Mouse (Mus musculus) lung, embryonic 14.5 days (tissue): ENCODE measurements at regions not wholly inside any gene's neighbourhood (a gene's known extent, or its start where the extent isn't known, plus 50 kb on each side); places are given as distances from the start of the nearest gene placed in this dataset.

Experiments used
- ATAC-seq: fragments of 200-750 bp; cut with Nextera tagmentation; 2 replicates; pipeline ENCODE4 v1.8.0; 2017; ENCODE audit warnings: mild to moderate bottlenecking, moderate TSS enrichment, moderate library complexity; ENCODE audit not compliant: insufficient read depth
- DNase-seq: peaks from one replicate; pipeline ENCODE4 v3.0.0-alpha.2; 2015
- H3K27ac ChIP-seq: fragments of 300-500 bp; sonication (generic); 2 replicates; pipeline ENCODE4 v1.5.1; 2014; ENCODE audit warnings: low read depth, mild to moderate bottlenecking, moderate library complexity
- H3K27me3 ChIP-seq: fragments of 300-500 bp; sonication (generic); 2 replicates; pipeline ENCODE4 v1.6.1; 2014; ENCODE audit warnings: low read length, control low read depth; ENCODE audit not compliant: insufficient read depth
- H3K36me3 ChIP-seq: fragments of 300-500 bp; sonication (generic); 2 replicates; pipeline ENCODE4 v1.6.1; 2014; ENCODE audit warnings: control low read depth; ENCODE audit not compliant: insufficient read depth
- H3K4me1 ChIP-seq: fragments of 300-500 bp; sonication (generic); 2 replicates; pipeline ENCODE4 v1.6.1; 2014; ENCODE audit warnings: antibody characterized with exemption, control low read depth; ENCODE audit not compliant: insufficient read depth
- H3K4me2 ChIP-seq: fragments of 300-500 bp; sonication (generic); 2 replicates; pipeline ENCODE4 v1.6.1; 2014; ENCODE audit warnings: mild to moderate bottlenecking
- H3K4me3 ChIP-seq: fragments of 300-500 bp; sonication (generic); 2 replicates; pipeline ENCODE4 v1.5.1; 2014; ENCODE audit warnings: low read depth, low read length
- H3K9ac ChIP-seq: fragments of 300-500 bp; sonication (generic); 2 replicates; pipeline ENCODE4 v1.6.1; 2014
- H3K9me3 ChIP-seq: fragments of 300-500 bp; sonication (generic); 2 replicates; pipeline ENCODE4 v1.6.1; 2016; ENCODE audit warnings: low read depth, low read length, control low read depth
- CTCF ChIP-seq: IDR thresholded peaks from 2 replicates; pipeline ENCODE4 v1.5.1; 2016; ENCODE audit warnings: antibody characterized with exemption, low read depth
- WGBS: fragments of 180-500 bp; shearing (Covaris S2); extraction: QIAGEN DNeasy Blood & Tissue Kit; methylation state at CpG from one replicate; pipeline ENCODE4 v1.1.7; 2014; 5-methylcytosine and 5-hydroxymethylcytosine counted together

DNA sequence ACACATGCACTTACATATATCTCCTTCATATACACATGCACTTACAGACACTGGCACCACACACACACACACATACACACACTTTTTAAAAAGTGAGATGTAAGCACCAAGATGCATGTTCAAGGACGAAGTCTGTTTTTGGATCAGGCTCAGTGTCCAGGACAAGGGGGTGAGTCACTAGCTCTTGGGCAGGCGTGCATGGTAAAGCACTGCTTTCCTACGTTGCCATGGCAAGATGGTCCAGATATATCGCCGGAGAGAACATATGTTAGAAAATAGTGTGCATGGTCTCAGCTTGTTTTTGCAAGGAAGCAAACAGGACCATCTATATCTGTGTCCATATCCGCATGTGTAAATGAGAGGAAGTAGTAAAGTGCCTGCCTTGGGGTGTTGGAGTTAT lies 77.0 kb upstream of the Kcng1 start:
- ATAC-seq = no peak
- H3K9ac ChIP-seq = no peak overlapping the region
- 79% methylated on average over 6 of the region's 6 CpGs for WGBS

DNA sequence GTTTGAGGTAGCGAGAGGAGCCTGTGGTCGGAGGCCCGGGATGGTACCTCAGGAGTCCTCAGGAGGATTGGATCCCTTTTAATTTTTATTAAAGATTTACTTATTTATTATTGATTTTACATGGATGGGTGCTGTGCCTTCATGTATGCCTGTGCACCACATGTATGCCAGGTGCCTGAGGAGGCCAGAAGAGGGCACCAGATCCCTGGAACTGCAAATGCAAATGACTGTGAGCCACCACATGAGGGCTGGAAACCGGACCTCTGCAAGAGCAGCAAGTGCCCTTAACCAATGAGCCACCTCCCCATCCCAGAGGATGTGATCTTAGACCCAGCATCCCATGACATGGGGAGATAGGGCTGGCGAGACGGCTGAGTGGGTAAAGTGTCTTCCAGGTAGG lies 76.3 kb upstream of the Kcng1 start:
- no peaks in the 10 kb centered on the region for H3K27me3 ChIP-seq
- no peaks in the 10 kb centered on the region for H3K9me3 ChIP-seq
- no peak; the same call in none of the 2 replicates for TF ChIP-seq CTCF
- no peak for DNase-seq
- no peak overlapping the region for H3K27ac ChIP-seq
- H3K36me3 ChIP-seq = no peaks in the 10 kb centered on the region
- no peaks in the 10 kb centered on the region for H3K4me1 ChIP-seq
- no peak for ATAC-seq
- no peak overlapping the region for H3K4me2 ChIP-seq
- no peak overlapping the region for H3K4me3 ChIP-seq
- H3K9ac ChIP-seq = no peak overlapping the region
- WGBS = 80% methylated on average over 6 of the region's 6 CpGs

More for the DNA sequence above, 77.0 kb upstream of the Kcng1 start:
- Histone ChIP-seq H3K9me3 (no peaks in the 10 kb centered on the region), H3K4me1 (no peaks in the 10 kb centered on the region), H3K4me2 (no peak overlapping the region), H3K36me3 (no peaks in the 10 kb centered on the region), H3K27me3 (no peaks in the 10 kb centered on the region), H3K4me3 (no peak overlapping the region), H3K27ac (no peak overlapping the region)
- DNase-seq = no peak
- TF ChIP-seq CTCF = no peak

DNA sequence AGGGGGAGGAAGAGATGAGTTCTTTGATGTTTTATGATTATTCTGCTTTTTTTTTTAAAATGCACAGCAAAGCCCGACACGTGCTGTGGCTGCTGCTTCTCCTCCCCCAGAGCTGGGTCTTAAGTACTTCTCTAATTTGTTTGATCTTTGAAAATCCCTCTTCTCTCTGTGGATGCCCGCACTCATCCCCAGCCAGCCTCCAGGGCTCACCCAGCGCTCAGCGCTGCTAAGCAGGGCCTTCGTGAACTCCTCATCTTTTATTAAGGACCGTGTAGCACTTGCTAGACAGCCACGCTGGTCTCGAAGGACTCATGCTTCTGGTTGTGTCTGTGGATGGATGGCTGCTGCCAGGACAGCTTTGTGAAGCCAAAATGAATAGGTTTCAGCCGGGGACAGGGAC lies 72.9 kb upstream of the Kcng1 start:
- Histone ChIP-seq H3K36me3 (no peaks in the 10 kb centered on the region), H3K27me3 (no peaks in the 10 kb centered on the region), H3K9me3 (no peaks in the 10 kb centered on the region), H3K27ac (no peak overlapping the region), H3K9ac (no peak overlapping the region), H3K4me2 (no peak overlapping the region), H3K4me1 (no peaks in the 10 kb centered on the region), H3K4me3 (no peak overlapping the region)
- WGBS = 37% methylated on average over 10 of the region's 10 CpGs
- no peak for ATAC-seq
- no peak for DNase-seq
- TF ChIP-seq CTCF = no peak

DNA sequence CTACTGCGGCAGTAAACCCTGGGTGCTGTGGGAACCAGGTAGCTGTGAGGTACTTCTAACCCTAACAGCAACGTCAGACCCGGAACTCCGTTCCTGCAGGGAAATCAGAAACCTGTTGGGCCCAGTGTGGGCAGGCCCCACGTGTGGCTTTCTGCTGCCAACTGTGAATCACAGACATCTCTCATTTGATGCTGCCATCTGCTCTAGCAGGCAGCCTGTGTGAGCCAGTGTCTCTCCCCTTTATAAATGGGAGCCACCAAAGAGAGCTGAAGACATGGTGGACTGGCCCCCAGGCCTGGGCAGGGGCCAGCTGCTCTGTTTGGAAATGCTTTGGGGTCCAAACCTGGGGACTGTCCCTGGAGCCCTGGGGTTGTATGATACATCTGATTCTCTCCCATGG lies 71.1 kb upstream of the Kcng1 start:
- H3K4me3 ChIP-seq = no peak overlapping the region
- H3K27ac ChIP-seq = no peak overlapping the region
- H3K4me2 ChIP-seq = no peak overlapping the region
- no peaks in the 10 kb centered on the region for H3K9me3 ChIP-seq
- ATAC-seq (no peak), DNase-seq (no peak)
- H3K9ac ChIP-seq = no peak overlapping the region
- WGBS = 63% methylated on average over 5 of the region's 5 CpGs
- TF ChIP-seq CTCF = no peak
- no peaks in the 10 kb centered on the region for H3K4me1 ChIP-seq
- H3K36me3 ChIP-seq = no peaks in the 10 kb centered on the region
- no peaks in the 10 kb centered on the region for H3K27me3 ChIP-seq

DNA sequence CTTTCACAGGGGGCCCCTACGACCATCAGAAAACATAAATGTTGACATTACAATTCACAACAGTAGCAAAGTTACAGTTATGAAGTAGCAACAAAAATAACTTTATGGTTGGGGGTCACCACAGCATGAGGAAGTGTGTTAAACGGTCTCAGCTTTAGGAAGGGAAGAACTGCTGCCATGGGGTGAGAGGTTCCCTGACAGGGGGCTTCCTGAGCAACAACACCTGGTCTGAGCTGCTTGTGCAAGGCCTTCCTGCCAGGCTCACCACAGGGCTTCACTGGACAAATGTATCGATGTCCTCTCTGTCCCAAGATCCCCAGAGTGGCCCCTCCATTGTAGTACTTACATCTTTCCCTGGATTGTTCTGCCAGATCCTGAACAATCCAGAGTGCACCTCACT lies 70.7 kb upstream of the Kcng1 start:
- Histone ChIP-seq H3K27ac (no peak overlapping the region), H3K27me3 (no peaks in the 10 kb centered on the region), H3K9me3 (no peaks in the 10 kb centered on the region), H3K4me2 (no peak overlapping the region), H3K4me1 (no peaks in the 10 kb centered on the region), H3K36me3 (no peaks in the 10 kb centered on the region), H3K4me3 (no peak overlapping the region), H3K9ac (no peak overlapping the region)
- DNase-seq (no peak), ATAC-seq (no peak)
- TF ChIP-seq CTCF = no peak
- 22% methylated on average over 3 of the region's 3 CpGs for WGBS

DNA sequence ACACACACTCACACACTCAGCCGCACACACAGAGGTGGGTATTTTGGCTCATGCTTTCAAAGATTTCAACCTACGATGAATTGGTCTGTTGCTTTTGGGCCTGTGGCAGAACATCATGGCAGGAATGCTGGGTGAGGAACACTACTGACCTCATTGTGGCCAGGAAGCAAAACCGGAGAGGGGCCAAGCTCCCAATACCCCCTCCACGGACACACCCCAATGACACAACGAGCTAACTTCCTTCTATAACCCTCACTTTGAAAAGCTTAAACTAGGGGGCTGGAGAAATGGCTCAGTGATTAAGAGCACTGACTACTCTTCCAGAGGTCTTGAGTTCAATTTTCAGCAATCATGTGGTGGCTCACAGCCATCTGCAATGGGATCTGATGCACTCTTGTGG lies 63.8 kb upstream of the Kcng1 start:
- 84% methylated on average over 5 of the region's 5 CpGs for WGBS
- DNase-seq (no peak), ATAC-seq (no peak)
- H3K9me3 ChIP-seq = no peaks in the 10 kb centered on the region
- H3K27me3 ChIP-seq = no peaks in the 10 kb centered on the region
- no peak overlapping the region for H3K9ac ChIP-seq
- TF ChIP-seq CTCF = no peak
- no peak overlapping the region for H3K4me3 ChIP-seq
- H3K36me3 ChIP-seq = no peaks in the 10 kb centered on the region
- no peak overlapping the region for H3K27ac ChIP-seq
- no peak overlapping the region for H3K4me2 ChIP-seq
- no peaks in the 10 kb centered on the region for H3K4me1 ChIP-seq

DNA sequence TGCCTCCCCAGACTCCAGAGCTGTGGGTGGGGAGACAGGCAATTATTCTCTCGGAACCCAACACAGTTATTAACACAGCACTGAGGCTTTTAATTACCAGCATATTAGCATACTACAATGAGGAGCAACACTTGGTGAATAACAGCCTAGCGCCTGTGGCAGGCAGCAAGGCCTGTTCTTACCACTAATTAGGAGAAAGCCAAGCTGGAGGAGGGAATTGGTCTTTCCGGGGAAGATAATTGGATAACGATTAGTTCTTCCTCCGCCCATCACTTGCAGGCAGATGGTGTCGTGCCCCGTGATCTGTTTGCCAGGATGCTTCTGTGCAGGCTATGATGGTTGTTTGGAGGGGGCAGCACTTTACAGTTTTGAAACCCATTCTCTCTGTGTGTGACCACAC lies 62.2 kb upstream of the Kcng1 start:
- Histone ChIP-seq H3K4me1 (no peaks in the 10 kb centered on the region), H3K4me3 (no peak overlapping the region), H3K9me3 (no peaks in the 10 kb centered on the region), H3K4me2 (no peak overlapping the region), H3K27me3 (no peaks in the 10 kb centered on the region), H3K9ac (no peak overlapping the region), H3K27ac (no peak overlapping the region), H3K36me3 (no peaks in the 10 kb centered on the region)
- TF ChIP-seq CTCF = no peak
- 62% methylated on average over 7 of the region's 7 CpGs for WGBS
- ATAC-seq (no peak), DNase-seq (no peak)

DNA sequence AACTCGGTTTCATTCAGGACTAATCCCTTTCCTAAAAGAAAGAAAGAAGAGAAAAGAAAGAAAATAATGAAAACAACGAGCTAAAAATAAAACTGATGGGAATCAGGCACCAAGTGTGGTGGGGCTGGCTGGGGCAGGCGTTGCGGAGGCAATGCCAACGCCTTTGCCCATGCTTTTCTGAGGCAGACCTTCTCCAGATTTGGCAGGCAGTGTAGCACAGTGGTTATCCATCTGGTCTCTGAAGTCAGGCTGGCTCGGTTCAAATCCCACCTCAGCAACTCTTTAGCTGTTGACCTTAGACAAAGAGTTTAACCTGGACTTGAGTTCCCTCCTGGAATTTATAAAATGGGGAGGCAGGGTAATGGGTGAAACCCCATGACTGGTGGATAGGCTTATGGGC lies 57.3 kb upstream of the Kcng1 start:
- no peak overlapping the region for H3K9ac ChIP-seq
- no peak for DNase-seq
- no peak for TF ChIP-seq CTCF
- 0 out of 2 replicates have a peak, but pooled peaks cover 5% of the 10 kb centered on the region for H3K4me1 ChIP-seq
- no peaks in the 10 kb centered on the region for H3K9me3 ChIP-seq
- H3K4me2 ChIP-seq = no peak overlapping the region
- H3K36me3 ChIP-seq = no peaks in the 10 kb centered on the region
- H3K4me3 ChIP-seq = no peak overlapping the region
- ATAC-seq = no peak
- no peaks in the 10 kb centered on the region for H3K27me3 ChIP-seq
- no peak overlapping the region for H3K27ac ChIP-seq
- WGBS = 81% methylated on average over 6 of the region's 6 CpGs
